Mouse (Mus musculus): Measurements from ENCODE around the gene Klf13. TPM values are rescaled to one million over a fixed set of nuclear protein-coding genes. Genes with fewer than 3 reads are reported as not detected.

Klf13 gene
- polyA plus RNA-seq, 2 experiments: 9.9 to 28.0 TPM

- peaks cover 14% of the 10 kb centered on the region for H3K4me1 ChIP-seq (ENCODE audit: control insufficient read depth, insufficient read depth, low read length)
- H3K27me3 ChIP-seq (ENCODE audit: control insufficient read depth, insufficient read depth, low read length): no peaks in the 10 kb centered on the region
- H3K9me3 ChIP-seq (ENCODE audit: control insufficient read depth, low read length): no peaks in the 10 kb centered on the region
- no peak for ATAC-seq (ENCODE audit: low FRiP score, low read depth)
- no peak for TF ChIP-seq POLR2A (IDR thresholded peaks at IDR 0.05; ENCODE audit: borderline replicate concordance, extremely low read depth, insufficient read depth, insufficient read length)
- H3K4me2 ChIP-seq (replicated peaks; ENCODE audit: low read depth, low read length, severe bottlenecking): peak overlapping the region; percentile 73
- H3K27ac ChIP-seq (replicated peaks; ENCODE audit: low read depth, low read length): no peak overlapping the region; the same call in 1 of the 2 replicates
- H3K4me3 ChIP-seq (replicated peaks; ENCODE audit: low read length): peak overlapping the region; percentile 31
- WGBS: 16% methylated on average over 16 of the region's 17 CpGs
- H3K9ac ChIP-seq (ENCODE audit: low read depth, low read length, severe bottlenecking): peak overlapping the region; percentile 58
- no peak for DNase-seq (ENCODE audit: low spot score)
- no peaks in the 10 kb centered on the region for H3K36me3 ChIP-seq (ENCODE audit: control insufficient read depth, insufficient read depth, low read length)
Observed at GRCm38 (mm10) chr7:63896276-63896967, 42.3 kb downstream of the Klf13 start.

DNA sequence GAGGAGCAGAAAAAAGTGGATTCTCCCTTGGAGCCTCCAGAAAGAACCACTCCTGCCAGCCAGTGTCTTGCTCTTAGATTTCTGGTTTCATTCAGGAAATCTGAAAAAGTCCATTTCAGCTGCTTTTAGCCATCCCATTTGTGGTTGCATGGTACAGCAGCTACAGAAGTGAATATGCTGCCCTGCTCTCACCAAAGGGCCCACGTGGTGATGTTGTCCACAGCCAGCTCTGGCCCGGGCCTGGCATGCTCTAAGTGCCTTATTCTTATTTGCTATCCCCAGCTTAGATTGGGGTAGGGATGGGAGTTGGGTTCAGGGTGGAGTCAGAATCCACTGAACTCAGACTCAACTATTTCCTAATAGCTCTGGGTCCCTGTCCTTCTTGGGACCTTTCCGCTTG lies 43.5 kb downstream of the Klf13 start:
- 82% methylated on average over 3 of the region's 3 CpGs for WGBS
- no peak for TF ChIP-seq POLR2A (IDR thresholded peaks at IDR 0.05; ENCODE audit: borderline replicate concordance, extremely low read depth, insufficient read depth, insufficient read length)
- Histone ChIP-seq H3K27me3 (ENCODE audit: control insufficient read depth, insufficient read depth, low read length) (no peaks in the 10 kb centered on the region), H3K4me2 (replicated peaks; ENCODE audit: low read depth, low read length, severe bottlenecking) (no peak overlapping the region), H3K9ac (ENCODE audit: low read depth, low read length, severe bottlenecking) (no peak overlapping the region), H3K36me3 (ENCODE audit: control insufficient read depth, insufficient read depth, low read length) (peaks cover 7% of the 10 kb centered on the region; the same call in 1 of the 2 replicates), H3K4me1 (ENCODE audit: control insufficient read depth, insufficient read depth, low read length) (peaks cover 14% of the 10 kb centered on the region), H3K9me3 (ENCODE audit: control insufficient read depth, low read length) (no peaks in the 10 kb centered on the region), H3K4me3 (replicated peaks; ENCODE audit: low read length) (no peak overlapping the region), H3K27ac (replicated peaks; ENCODE audit: low read depth, low read length) (no peak overlapping the region)
- ATAC-seq (ENCODE audit: low FRiP score, low read depth): no peak
- no peak for DNase-seq (ENCODE audit: low spot score)

DNA sequence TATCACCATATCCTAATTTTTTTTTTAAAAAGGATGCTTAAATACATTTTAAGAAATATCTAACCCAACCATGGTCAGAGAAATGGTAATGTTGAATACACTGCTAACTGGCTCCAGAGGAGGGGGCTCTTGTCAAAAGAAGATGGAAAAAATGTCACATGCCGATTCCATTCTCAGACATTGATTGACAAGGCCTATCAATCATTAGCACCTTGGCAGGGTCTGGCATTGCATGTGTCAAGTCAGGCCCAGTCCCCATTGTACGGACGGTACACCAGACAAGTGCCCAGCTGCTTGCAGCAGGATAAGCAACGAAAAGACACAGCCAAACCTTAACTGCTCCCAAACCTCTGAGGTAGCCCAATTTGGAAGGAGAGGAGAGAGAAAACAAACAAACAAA lies 44.1 kb downstream of the Klf13 start:
- DNase-seq (ENCODE audit: low spot score): no peak
- TF ChIP-seq POLR2A (IDR thresholded peaks at IDR 0.05; ENCODE audit: borderline replicate concordance, extremely low read depth, insufficient read depth, insufficient read length): no peak
- Histone ChIP-seq H3K4me3 (replicated peaks; ENCODE audit: low read length) (no peak overlapping the region), H3K36me3 (ENCODE audit: control insufficient read depth, insufficient read depth, low read length) (peaks cover 13% of the 10 kb centered on the region), H3K27ac (replicated peaks; ENCODE audit: low read depth, low read length) (no peak overlapping the region), H3K9me3 (ENCODE audit: control insufficient read depth, low read length) (no peaks in the 10 kb centered on the region), H3K9ac (ENCODE audit: low read depth, low read length, severe bottlenecking) (no peak overlapping the region), H3K4me1 (ENCODE audit: control insufficient read depth, insufficient read depth, low read length) (peaks cover 14% of the 10 kb centered on the region), H3K27me3 (ENCODE audit: control insufficient read depth, insufficient read depth, low read length) (no peaks in the 10 kb centered on the region), H3K4me2 (replicated peaks; ENCODE audit: low read depth, low read length, severe bottlenecking) (no peak overlapping the region)
- ATAC-seq (ENCODE audit: low FRiP score, low read depth): no peak
- WGBS: 72% methylated on average over 4 of the region's 4 CpGs

- DNase-seq (ENCODE audit: low spot score) (no peak), ATAC-seq (ENCODE audit: low FRiP score, low read depth) (no peak)
- Histone ChIP-seq H3K36me3 (ENCODE audit: control insufficient read depth, insufficient read depth, low read length) (peaks cover 16% of the 10 kb centered on the region), H3K27me3 (ENCODE audit: control insufficient read depth, insufficient read depth, low read length) (no peaks in the 10 kb centered on the region), H3K4me1 (ENCODE audit: control insufficient read depth, insufficient read depth, low read length) (peaks cover 17% of the 10 kb centered on the region), H3K9ac (ENCODE audit: low read depth, low read length, severe bottlenecking) (no peak overlapping the region), H3K9me3 (ENCODE audit: control insufficient read depth, low read length) (no peaks in the 10 kb centered on the region), H3K27ac (replicated peaks; ENCODE audit: low read depth, low read length) (no peak overlapping the region), H3K4me2 (replicated peaks; ENCODE audit: low read depth, low read length, severe bottlenecking) (no peak overlapping the region), H3K4me3 (replicated peaks; ENCODE audit: low read length) (no peak overlapping the region)
- WGBS: 34% methylated on average over 4 of the region's 4 CpGs
- no peak for TF ChIP-seq POLR2A (IDR thresholded peaks at IDR 0.05; ENCODE audit: borderline replicate concordance, extremely low read depth, insufficient read depth, insufficient read length)
Observed at GRCm38 (mm10) chr7:63893729-63894128, 45.0 kb downstream of the Klf13 start.

DNA sequence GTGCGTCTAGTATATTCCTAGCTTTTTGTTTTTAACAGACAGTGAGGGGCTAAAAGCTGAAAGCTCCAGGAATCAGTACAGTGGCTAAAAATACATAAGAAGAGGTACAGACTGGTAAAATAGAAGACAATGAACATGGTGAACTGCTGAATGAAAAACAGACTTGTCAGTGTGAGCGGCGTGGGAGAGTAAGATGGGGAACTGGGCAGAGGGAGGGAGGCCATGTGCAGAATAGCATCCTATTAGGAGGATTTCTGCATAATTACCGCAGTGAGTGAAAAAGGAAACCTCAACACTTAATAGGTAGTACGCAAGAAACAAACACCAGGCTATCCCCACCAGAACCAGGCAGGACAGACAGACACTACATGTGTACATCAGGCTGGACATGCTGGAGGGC lies 45.5 kb downstream of the Klf13 start:
- ATAC-seq (ENCODE audit: low FRiP score, low read depth) (no peak), DNase-seq (ENCODE audit: low spot score) (no peak)
- Histone ChIP-seq H3K4me3 (replicated peaks; ENCODE audit: low read length) (no peak overlapping the region), H3K4me1 (ENCODE audit: control insufficient read depth, insufficient read depth, low read length) (peaks cover 17% of the 10 kb centered on the region), H3K27me3 (ENCODE audit: control insufficient read depth, insufficient read depth, low read length) (no peaks in the 10 kb centered on the region), H3K9me3 (ENCODE audit: control insufficient read depth, low read length) (no peaks in the 10 kb centered on the region), H3K9ac (ENCODE audit: low read depth, low read length, severe bottlenecking) (no peak overlapping the region), H3K36me3 (ENCODE audit: control insufficient read depth, insufficient read depth, low read length) (peaks cover 16% of the 10 kb centered on the region), H3K27ac (replicated peaks; ENCODE audit: low read depth, low read length) (no peak overlapping the region), H3K4me2 (replicated peaks; ENCODE audit: low read depth, low read length, severe bottlenecking) (no peak overlapping the region)
- WGBS: 83% methylated on average over 5 of the region's 5 CpGs
- TF ChIP-seq POLR2A (IDR thresholded peaks at IDR 0.05; ENCODE audit: borderline replicate concordance, extremely low read depth, insufficient read depth, insufficient read length): no peak

All from limb, embryonic 14.5 days (tissue).